Mouse (Mus musculus) gastrocnemius, adult 8-10 months (tissue): ENCODE data around the gene Bpifa5. TPM values are rescaled to one million over a fixed set of nuclear protein-coding genes. Genes with fewer than 3 reads are reported as not detected.

Experiments
- DNase-seq, 2 experiments: peaks; one replicate each; pipeline ENCODE4 v3.0.0; 2022; ENCODE audit warnings: low spot score in 2 of 2
- total RNA-seq, 4 experiments: library from RNA; stranded (reverse); gene quantifications; 2 replicates each; pipeline ENCODE4 v1.2.4; 2022

Bpifa5 gene
- total RNA-seq, 4 experiments from 2014 or later = not detected

GRCm38 (mm10) chr2:154206908-154207307 lies 44.5 kb downstream of the Bpifa5 start:
- no peak for DNase-seq

GRCm38 (mm10) chr2:154209112-154209511 lies 46.7 kb downstream of the Bpifa5 start:
- no peak for DNase-seq

- DNase-seq = no peak
Measured at GRCm38 (mm10) chr2:154211121-154211520, 48.7 kb downstream of the Bpifa5 start.

- no peak for DNase-seq
Measured at GRCm38 (mm10) chr2:154211881-154212280, 49.5 kb downstream of the Bpifa5 start.

GRCm38 (mm10) chr2:154215191-154215590 lies 52.8 kb downstream of the Bpifa5 start:
- DNase-seq = peak in 1 of 2 experiments; percentile 8

Other genes starting within 250 kb of the Bpifa5 start
- not detected for gene Bpifb3, start 244.4 kb upstream of the Bpifa5 start, total RNA-seq
- gene Bpifb4, start 224.4 kb upstream of the Bpifa5 start, total RNA-seq = not detected
- gene Bpifa6, start 187.7 kb upstream of the Bpifa5 start, total RNA-seq = under 1 TPM in 1 of 4 experiments, not detected in 3; 0.19 TPM
- gene Bpifa2, start 154.3 kb upstream of the Bpifa5 start, total RNA-seq = not detected
- not detected for gene Bpifa3, start 32.3 kb upstream of the Bpifa5 start, total RNA-seq
- not detected for gene Bpifa1, start 19.7 kb upstream of the Bpifa5 start, total RNA-seq
- gene Bpifb1, start 28.2 kb downstream of the Bpifa5 start, total RNA-seq = not detected
- not detected for gene Bpifb5, start 61.1 kb downstream of the Bpifa5 start, total RNA-seq
- 1 to 10 TPM in 1 of 4 experiments, not detected in 3; 1.1 TPM for gene Bpifb9a, start 95.2 kb downstream of the Bpifa5 start, total RNA-seq
- 1 to 10 TPM in 1 of 4 experiments, not detected in 3; 1.2 TPM for gene Bpifb9b, start 144.6 kb downstream of the Bpifa5 start, total RNA-seq
- gene Cdk5rap1, start 210.4 kb downstream of the Bpifa5 start, total RNA-seq = 10 to 100 TPM; 11.7 to 17.1 (median 12.0) TPM
- gene Snta1, start 245.5 kb downstream of the Bpifa5 start, total RNA-seq = 100 to 1,000 TPM; 156 to 248 (median 181) TPM